Mouse (Mus musculus) midbrain, embryonic 14.5 days (tissue): ENCODE results near the gene Gcnt3. TPM values are rescaled to one million over a fixed set of nuclear protein-coding genes. Genes with fewer than 3 reads are reported as not detected.

ENCODE experiments used
- ATAC-seq: fragments of 200-750 bp; cut with Nextera tagmentation; 2 replicates; pipeline ENCODE4 v1.8.0; 2017; ENCODE audit warnings: moderate number of reproducible peaks, moderate library complexity; ENCODE audit not compliant: low FRiP score, low TSS enrichment
- DNase-seq: peaks from one replicate; pipeline ENCODE4 v3.0.0-alpha.2; 2015
- H3K27ac ChIP-seq: fragments of 300-500 bp; sonication (generic); replicated peaks from 2 replicates; pipeline ENCODE4 v1.5.1; 2014; ENCODE audit warnings: mild to moderate bottlenecking, low read depth, low read length, moderate library complexity
- H3K27me3 ChIP-seq: fragments of 300-500 bp; sonication (generic); 2 replicates; pipeline ENCODE4 v1.6.1; 2014; ENCODE audit warnings: low read length, control low read depth, mixed read lengths; ENCODE audit not compliant: control insufficient read depth, insufficient read depth
- H3K36me3 ChIP-seq: fragments of 300-500 bp; sonication (generic); 2 replicates; pipeline ENCODE4 v1.6.1; 2014; ENCODE audit warnings: low read length, control low read depth; ENCODE audit not compliant: control insufficient read depth, insufficient read depth
- H3K4me1 ChIP-seq: fragments of 300-500 bp; sonication (generic); 2 replicates; pipeline ENCODE4 v1.6.1; 2014; ENCODE audit warnings: mild to moderate bottlenecking, antibody characterized with exemption, low read length, control low read depth; ENCODE audit not compliant: control insufficient read depth, insufficient read depth
- H3K4me2 ChIP-seq: fragments of 300-500 bp; sonication (generic); 2 replicates; pipeline ENCODE4 v1.6.1; 2014; ENCODE audit warnings: mild to moderate bottlenecking, low read length, moderate library complexity
- H3K4me3 ChIP-seq: fragments of 300-500 bp; sonication (generic); replicated peaks from 2 replicates; pipeline ENCODE4 v1.5.1; 2014; ENCODE audit warnings: low read depth, low read length
- H3K9ac ChIP-seq: fragments of 300-500 bp; sonication (generic); replicated peaks from 2 replicates; pipeline ENCODE4 v1.6.1; 2014; ENCODE audit warnings: mild to moderate bottlenecking, low read length, moderate library complexity
- H3K9me3 ChIP-seq: fragments of 300-500 bp; sonication (generic); 2 replicates; pipeline ENCODE4 v1.6.1; 2016; ENCODE audit warnings: low read length, control low read depth, mixed read lengths; ENCODE audit not compliant: control insufficient read depth
- WGBS: fragments of 180-500 bp; shearing (Covaris S2); extraction: QIAGEN DNeasy Blood & Tissue Kit; methylation state at CpG from one replicate; pipeline ENCODE4 v1.1.7; 2014; 5-methylcytosine and 5-hydroxymethylcytosine counted together
- polyA plus RNA-seq: library from polyadenylated mRNA; unstranded; fragments of >200 nt; fragmentation: Nextera tagmentation; extraction: Ambion mirVana; gene quantifications from 2 replicates; pipeline ENCODE4 v1.2.1, GENCODE M21; 2014

Gcnt3 gene
- polyA plus RNA-seq, 1 experiment from 2014 or later, result not detected

DNA sequence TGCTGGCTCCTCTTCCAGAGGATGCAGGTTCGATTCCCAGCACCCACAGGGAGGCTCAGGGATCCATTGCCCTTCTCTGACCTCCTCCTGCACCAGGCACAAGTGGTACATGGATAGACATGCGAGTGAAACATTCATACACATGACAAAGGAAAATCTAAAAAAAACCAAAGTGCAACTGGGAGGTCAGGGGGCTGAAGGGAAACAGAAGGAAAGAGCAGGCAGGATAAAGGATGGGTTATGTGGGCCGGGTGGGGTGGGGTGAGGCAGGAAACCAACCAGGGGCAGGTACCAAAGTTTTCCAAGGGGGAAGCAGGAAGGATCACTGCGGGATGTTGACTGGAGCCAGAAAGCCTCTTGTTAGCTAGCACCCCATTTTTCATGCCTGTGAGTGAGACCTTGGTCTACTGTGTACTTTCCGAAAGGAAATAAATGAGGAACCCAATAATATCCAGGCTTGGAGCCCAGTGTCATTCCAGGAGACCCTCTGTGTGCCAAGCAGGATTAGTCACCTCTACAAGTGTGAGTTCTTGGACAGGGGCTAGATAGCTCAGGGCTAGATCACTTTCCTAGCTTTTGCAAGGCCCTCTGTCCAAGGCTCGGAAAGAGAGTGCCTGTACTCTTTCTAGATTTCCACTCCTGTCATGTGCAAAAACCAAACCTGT, 11.0 kb upstream of the Gcnt3 start:
- ATAC-seq, result no peak
- H3K4me2 ChIP-seq, result no peak overlapping the region

GRCm38 (mm10) chr9:70048280-70048679, 10.4 kb upstream of the Gcnt3 start:
- no peaks in the 10 kb centered on the region for H3K9me3 ChIP-seq
- no peak for ATAC-seq

More for the DNA sequence above, 11.0 kb upstream of the Gcnt3 start:
- 55% methylated on average over 6 of the region's 6 CpGs for WGBS
- no peak overlapping the region for H3K27ac ChIP-seq
- H3K9ac ChIP-seq, result no peak overlapping the region
- no peak overlapping the region for H3K4me3 ChIP-seq
- no peaks in the 10 kb centered on the region for H3K27me3 ChIP-seq
- H3K36me3 ChIP-seq, result no peaks in the 10 kb centered on the region
- no peaks in the 10 kb centered on the region for H3K4me1 ChIP-seq
- no peaks in the 10 kb centered on the region for H3K9me3 ChIP-seq
- DNase-seq, result no peak

GRCm38 (mm10) chr9:70047839-70048238, 10.0 kb upstream of the Gcnt3 start:
- no peaks in the 10 kb centered on the region for H3K4me1 ChIP-seq
- WGBS, result 70% methylated on average over 3 of the region's 3 CpGs

More at GRCm38 (mm10) chr9:70048280-70048679, 10.4 kb upstream of the Gcnt3 start:
- H3K4me2 ChIP-seq, result no peak overlapping the region
- no peak overlapping the region for H3K9ac ChIP-seq
- no peak overlapping the region for H3K27ac ChIP-seq
- no peaks in the 10 kb centered on the region for H3K36me3 ChIP-seq
- no peaks in the 10 kb centered on the region for H3K4me1 ChIP-seq
- WGBS, result 54% methylated on average over 5 of the region's 5 CpGs
- no peak overlapping the region for H3K4me3 ChIP-seq
- no peaks in the 10 kb centered on the region for H3K27me3 ChIP-seq
- no peak for DNase-seq

GRCm38 (mm10) chr9:70046255-70046654, 8.4 kb upstream of the Gcnt3 start:
- WGBS, result 95% methylated on average over 6 of the region's 6 CpGs
- no peak overlapping the region for H3K27ac ChIP-seq
- H3K9me3 ChIP-seq, result no peaks in the 10 kb centered on the region
- no peaks in the 10 kb centered on the region for H3K27me3 ChIP-seq
- DNase-seq, result no peak
- no peak overlapping the region for H3K4me3 ChIP-seq
- no peak overlapping the region for H3K9ac ChIP-seq
- no peak overlapping the region for H3K4me2 ChIP-seq
- H3K4me1 ChIP-seq, result no peaks in the 10 kb centered on the region
- no peak for ATAC-seq
- no peaks in the 10 kb centered on the region for H3K36me3 ChIP-seq

More at GRCm38 (mm10) chr9:70047839-70048238, 10.0 kb upstream of the Gcnt3 start:
- DNase-seq, result no peak
- H3K27me3 ChIP-seq, result no peaks in the 10 kb centered on the region
- no peak overlapping the region for H3K4me3 ChIP-seq
- no peak overlapping the region for H3K27ac ChIP-seq
- no peak for ATAC-seq
- no peak overlapping the region for H3K9ac ChIP-seq
- H3K9me3 ChIP-seq, result no peaks in the 10 kb centered on the region
- H3K4me2 ChIP-seq, result no peak overlapping the region
- H3K36me3 ChIP-seq, result no peaks in the 10 kb centered on the region

- WGBS, result 81% methylated on average over 2 of the region's 2 CpGs
- H3K9me3 ChIP-seq, result no peaks in the 10 kb centered on the region
- ATAC-seq, result no peak
Observed at GRCm38 (mm10) chr9:70044865-70045264, 7.0 kb upstream of the Gcnt3 start.

GRCm38 (mm10) chr9:70042935-70043334, 5.0 kb upstream of the Gcnt3 start:
- WGBS, result 63% methylated on average over 1 of the region's 1 CpGs
- no peak for ATAC-seq

More at GRCm38 (mm10) chr9:70044865-70045264, 7.0 kb upstream of the Gcnt3 start:
- no peak for DNase-seq
- Histone ChIP-seq H3K36me3 (no peaks in the 10 kb centered on the region), H3K27me3 (no peaks in the 10 kb centered on the region), H3K9ac (no peak overlapping the region), H3K4me1 (no peaks in the 10 kb centered on the region), H3K27ac (no peak overlapping the region), H3K4me2 (no peak overlapping the region), H3K4me3 (no peak overlapping the region)

DNA sequence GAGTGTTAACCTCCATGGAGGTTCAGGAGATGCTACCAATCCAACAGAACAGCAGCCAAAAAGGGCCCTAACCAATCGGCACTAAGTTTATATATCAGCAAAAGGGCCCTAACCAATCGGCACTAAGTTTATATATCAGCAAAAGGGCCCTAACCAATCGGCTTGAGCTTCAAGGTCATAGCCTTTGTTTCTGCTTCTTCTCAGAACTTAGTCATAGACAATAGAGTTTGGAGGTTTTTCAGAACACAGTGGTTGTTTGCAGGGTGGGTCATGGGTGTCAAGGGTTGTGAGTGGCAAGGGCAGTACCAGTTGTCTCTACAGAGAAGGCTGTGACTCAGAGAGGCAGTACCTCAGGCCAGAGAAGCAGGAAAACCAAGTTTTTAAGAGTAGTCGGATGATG, 4.2 kb upstream of the Gcnt3 start:
- no peak overlapping the region for H3K4me3 ChIP-seq
- no peaks in the 10 kb centered on the region for H3K27me3 ChIP-seq
- no peak overlapping the region for H3K9ac ChIP-seq
- no peak for ATAC-seq
- DNase-seq, result no peak
- no peaks in the 10 kb centered on the region for H3K4me1 ChIP-seq
- no peaks in the 10 kb centered on the region for H3K36me3 ChIP-seq
- 92% methylated on average over 4 of the region's 4 CpGs for WGBS
- no peaks in the 10 kb centered on the region for H3K9me3 ChIP-seq
- H3K27ac ChIP-seq, result no peak overlapping the region
- H3K4me2 ChIP-seq, result no peak overlapping the region

More at GRCm38 (mm10) chr9:70042935-70043334, 5.0 kb upstream of the Gcnt3 start:
- Histone ChIP-seq H3K9ac (no peak overlapping the region), H3K4me1 (no peaks in the 10 kb centered on the region), H3K4me2 (no peak overlapping the region), H3K4me3 (no peak overlapping the region), H3K27me3 (no peaks in the 10 kb centered on the region), H3K9me3 (no peaks in the 10 kb centered on the region), H3K36me3 (no peaks in the 10 kb centered on the region), H3K27ac (no peak overlapping the region)
- no peak for DNase-seq

DNA sequence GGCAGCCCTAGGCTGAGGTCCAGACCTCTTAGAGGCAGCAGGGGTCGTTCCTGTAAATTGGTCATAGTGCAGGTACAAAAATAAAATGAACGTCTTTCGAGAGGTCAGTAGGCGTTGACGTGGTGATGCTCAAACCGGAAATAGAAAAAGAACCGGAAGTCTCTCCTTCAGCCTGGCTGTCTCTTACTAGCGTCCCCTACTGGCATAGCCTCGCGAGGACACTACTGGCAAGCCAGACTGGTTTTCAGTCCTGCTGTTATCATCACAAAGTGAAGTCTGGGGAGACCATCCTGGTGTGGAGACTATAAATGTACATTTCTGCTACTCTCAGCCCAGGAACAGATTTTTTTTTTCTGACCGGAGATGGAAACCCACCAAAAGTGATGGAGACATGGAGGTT, 2.7 kb upstream of the Gcnt3 start:
- WGBS, result 87% methylated on average over 11 of the region's 11 CpGs
- H3K9ac ChIP-seq, result no peak overlapping the region
- no peak for DNase-seq
- H3K4me3 ChIP-seq, result no peak overlapping the region
- H3K4me1 ChIP-seq, result no peaks in the 10 kb centered on the region
- ATAC-seq, result no peak
- no peaks in the 10 kb centered on the region for H3K27me3 ChIP-seq
- no peaks in the 10 kb centered on the region for H3K36me3 ChIP-seq
- H3K9me3 ChIP-seq, result no peaks in the 10 kb centered on the region
- H3K27ac ChIP-seq, result no peak overlapping the region
- no peak overlapping the region for H3K4me2 ChIP-seq
